Mouse (Mus musculus): ENCODE data around the gene Hapln2. TPM values are rescaled to one million over a fixed set of nuclear protein-coding genes. Genes with fewer than 3 reads are reported as not detected.

Gene Hapln2
- total RNA-seq, 1 experiment = not detected

- Histone ChIP-seq H3K4me3 (ENCODE audit: insufficient read depth in 1 of 2, low read depth in 1 of 2, low read length in 2 of 2, poor library complexity in 1 of 2, severe bottlenecking in 1 of 2) (no peak overlapping the region), H3K36me3 (ENCODE audit: control insufficient read depth, insufficient read depth, low read length, poor library complexity, severe bottlenecking) (no peaks in the 10 kb centered on the region), H3K27ac (ENCODE audit: insufficient read depth, low read depth, low read length, poor library complexity, severe bottlenecking) (no peak overlapping the region), H3K9me3 (ENCODE audit: control insufficient read depth, insufficient read depth, low read depth, low read length) (no peaks in the 10 kb centered on the region), H3K9ac (ENCODE audit: insufficient read depth, low read depth, low read length, poor library complexity, severe bottlenecking) (no peak overlapping the region; the same call in 1 of the 2 replicates), H3K4me1 (ENCODE audit: control insufficient read depth in 2 of 2, insufficient read depth in 2 of 2, low read length in 2 of 2, poor library complexity in 1 of 2) (peaks cover 0 to 6% of the 10 kb centered on the region in 2 experiments; a peak in 1 of 4 replicates)
- TF ChIP-seq ZNF384 (IDR thresholded peaks at IDR 0.05; ENCODE audit: low read depth, low read length) (no peak), HCFC1 (IDR thresholded peaks at IDR 0.05; ENCODE audit: borderline replicate concordance, insufficient read depth, low read length) (no peak), ZC3H11A (IDR thresholded peaks at IDR 0.05; ENCODE audit: borderline replicate concordance, low read depth, low read length) (no peak), CHD2 (IDR thresholded peaks at IDR 0.05; ENCODE audit: low read depth, low read length) (no peak), MAFK (IDR thresholded peaks at IDR 0.05; ENCODE audit: insufficient read depth, low read depth, low read length) (no peak)
- in situ Hi-C loops (cut with MboI; ENCODE audit: low sequenced_read_pairs in 2 of 2, unreplicated experiment in 2 of 2) = no loop called here
- no peak for DNase-seq (ENCODE audit: low read depth, low spot score)
Observed at GRCm38 (mm10) chr3:88030608-88031395, 3.4 kb upstream of the Hapln2 start.

DNA sequence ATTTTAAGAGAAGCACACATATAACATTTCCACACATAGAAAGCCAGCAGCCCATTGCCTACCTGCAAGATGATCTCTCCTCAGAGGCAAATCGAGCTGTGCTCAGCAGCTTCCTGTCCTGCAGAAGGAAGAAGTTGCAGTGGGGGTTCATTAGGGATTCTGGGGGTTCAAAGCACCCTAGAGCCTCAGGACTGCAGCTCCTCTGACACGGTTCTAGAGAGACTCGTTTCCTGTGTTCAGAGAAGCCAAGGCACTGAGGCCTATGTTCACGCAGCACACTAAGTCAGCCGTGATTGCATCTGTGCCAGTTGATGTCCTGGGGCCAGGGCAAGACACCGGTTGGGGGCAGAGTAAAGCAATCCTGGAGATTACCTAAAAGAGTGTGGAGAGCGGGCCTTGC is 560 bp downstream of the Hapln2 start:
- no peaks in the 10 kb centered on the region for H3K9me3 ChIP-seq (ENCODE audit: control insufficient read depth, insufficient read depth, low read depth, low read length)
- H3K4me3 ChIP-seq (ENCODE audit: insufficient read depth in 1 of 2, low read depth in 1 of 2, low read length in 2 of 2, poor library complexity in 1 of 2, severe bottlenecking in 1 of 2) = no peak overlapping the region
- no peaks in the 10 kb centered on the region for H3K36me3 ChIP-seq (ENCODE audit: control insufficient read depth, insufficient read depth, low read length, poor library complexity, severe bottlenecking)
- in situ Hi-C loops (cut with MboI; ENCODE audit: low sequenced_read_pairs in 2 of 2, unreplicated experiment in 2 of 2) = no loop called here
- DNase-seq (ENCODE audit: low read depth, low spot score) = no peak
- no peak overlapping the region for H3K27ac ChIP-seq (ENCODE audit: insufficient read depth, low read depth, low read length, poor library complexity, severe bottlenecking)
- H3K4me1 ChIP-seq (ENCODE audit: control insufficient read depth in 2 of 2, insufficient read depth in 2 of 2, low read length in 2 of 2, poor library complexity in 1 of 2) = no peaks in the 10 kb centered on the region
- no peak for TF ChIP-seq HCFC1 (IDR thresholded peaks at IDR 0.05; ENCODE audit: borderline replicate concordance, insufficient read depth, low read length)
- no peak for TF ChIP-seq MAFK (IDR thresholded peaks at IDR 0.05; ENCODE audit: insufficient read depth, low read depth, low read length)
- no peak for TF ChIP-seq ZC3H11A (IDR thresholded peaks at IDR 0.05; ENCODE audit: borderline replicate concordance, low read depth, low read length)
- no peak for TF ChIP-seq ZNF384 (IDR thresholded peaks at IDR 0.05; ENCODE audit: low read depth, low read length)
- TF ChIP-seq CHD2 (IDR thresholded peaks at IDR 0.05; ENCODE audit: low read depth, low read length) = no peak
- no peak overlapping the region for H3K9ac ChIP-seq (ENCODE audit: insufficient read depth, low read depth, low read length, poor library complexity, severe bottlenecking)

- no peak for DNase-seq (ENCODE audit: low read depth, low spot score)
- H3K4me3 ChIP-seq (ENCODE audit: insufficient read depth in 1 of 2, low read depth in 1 of 2, low read length in 2 of 2, poor library complexity in 1 of 2, severe bottlenecking in 1 of 2) = peak overlapping the region; percentile 70 to 89
- H3K4me1 ChIP-seq (ENCODE audit: control insufficient read depth in 2 of 2, insufficient read depth in 2 of 2, low read length in 2 of 2, poor library complexity in 1 of 2) = no peaks in the 10 kb centered on the region
- no peak for TF ChIP-seq HCFC1 (IDR thresholded peaks at IDR 0.05; ENCODE audit: borderline replicate concordance, insufficient read depth, low read length)
- no peak overlapping the region for H3K27ac ChIP-seq (ENCODE audit: insufficient read depth, low read depth, low read length, poor library complexity, severe bottlenecking)
- no peaks in the 10 kb centered on the region for H3K36me3 ChIP-seq (ENCODE audit: control insufficient read depth, insufficient read depth, low read length, poor library complexity, severe bottlenecking)
- in situ Hi-C loops (cut with MboI; ENCODE audit: low sequenced_read_pairs in 2 of 2, unreplicated experiment in 2 of 2) = loop anchor here in 1 of 2 experiments (5.0 kb wide), 1 partner anchor 49 kb away; no protein-coding TSS in a partner anchor
- peak overlapping the region; percentile 15; the same call in 1 of the 2 replicates for H3K9ac ChIP-seq (ENCODE audit: insufficient read depth, low read depth, low read length, poor library complexity, severe bottlenecking)
- H3K9me3 ChIP-seq (ENCODE audit: control insufficient read depth, insufficient read depth, low read depth, low read length) = no peaks in the 10 kb centered on the region
Observed at GRCm38 (mm10) chr3:88023192-88024074, 4.0 kb downstream of the Hapln2 start.

- TF ChIP-seq ZC3H11A (IDR thresholded peaks at IDR 0.05; ENCODE audit: borderline replicate concordance, low read depth, low read length) (no peak), ZNF384 (IDR thresholded peaks at IDR 0.05; ENCODE audit: low read depth, low read length) (no peak), CHD2 (IDR thresholded peaks at IDR 0.05; ENCODE audit: low read depth, low read length) (no peak), MAFK (IDR thresholded peaks at IDR 0.05; ENCODE audit: insufficient read depth, low read depth, low read length) (no peak), HCFC1 (IDR thresholded peaks at IDR 0.05; ENCODE audit: borderline replicate concordance, insufficient read depth, low read length) (0 out of 2 replicates have a peak, but pooled peaks have one; percentile 20)
- Histone ChIP-seq H3K36me3 (ENCODE audit: control insufficient read depth, insufficient read depth, low read length, poor library complexity, severe bottlenecking) (no peaks in the 10 kb centered on the region), H3K4me3 (ENCODE audit: insufficient read depth in 1 of 2, low read depth in 1 of 2, low read length in 2 of 2, poor library complexity in 1 of 2, severe bottlenecking in 1 of 2) (peak overlapping the region; percentile 70 to 89), H3K9ac (ENCODE audit: insufficient read depth, low read depth, low read length, poor library complexity, severe bottlenecking) (no peak overlapping the region), H3K9me3 (ENCODE audit: control insufficient read depth, insufficient read depth, low read depth, low read length) (no peaks in the 10 kb centered on the region), H3K27ac (ENCODE audit: insufficient read depth, low read depth, low read length, poor library complexity, severe bottlenecking) (no peak overlapping the region), H3K4me1 (ENCODE audit: control insufficient read depth in 2 of 2, insufficient read depth in 2 of 2, low read length in 2 of 2, poor library complexity in 1 of 2) (no peaks in the 10 kb centered on the region)
- in situ Hi-C loops (cut with MboI; ENCODE audit: low sequenced_read_pairs in 2 of 2, unreplicated experiment in 2 of 2) = loop anchor here in 1 of 2 experiments (5.0 kb wide), 1 partner anchor 50 kb away; no protein-coding TSS in a partner anchor
- peak; percentile 92 for DNase-seq (ENCODE audit: low read depth, low spot score)
Observed at GRCm38 (mm10) chr3:88022322-88023191, 4.8 kb downstream of the Hapln2 start.
